Mouse (Mus musculus): ENCODE measurements around the gene Atp1a1. TPM values are rescaled to one million over a fixed set of nuclear protein-coding genes. Genes with fewer than 3 reads are reported as not detected.

Atp1a1 gene
- polyA plus RNA-seq, 1 experiment from 2014 or later, result 162 TPM

DNA sequence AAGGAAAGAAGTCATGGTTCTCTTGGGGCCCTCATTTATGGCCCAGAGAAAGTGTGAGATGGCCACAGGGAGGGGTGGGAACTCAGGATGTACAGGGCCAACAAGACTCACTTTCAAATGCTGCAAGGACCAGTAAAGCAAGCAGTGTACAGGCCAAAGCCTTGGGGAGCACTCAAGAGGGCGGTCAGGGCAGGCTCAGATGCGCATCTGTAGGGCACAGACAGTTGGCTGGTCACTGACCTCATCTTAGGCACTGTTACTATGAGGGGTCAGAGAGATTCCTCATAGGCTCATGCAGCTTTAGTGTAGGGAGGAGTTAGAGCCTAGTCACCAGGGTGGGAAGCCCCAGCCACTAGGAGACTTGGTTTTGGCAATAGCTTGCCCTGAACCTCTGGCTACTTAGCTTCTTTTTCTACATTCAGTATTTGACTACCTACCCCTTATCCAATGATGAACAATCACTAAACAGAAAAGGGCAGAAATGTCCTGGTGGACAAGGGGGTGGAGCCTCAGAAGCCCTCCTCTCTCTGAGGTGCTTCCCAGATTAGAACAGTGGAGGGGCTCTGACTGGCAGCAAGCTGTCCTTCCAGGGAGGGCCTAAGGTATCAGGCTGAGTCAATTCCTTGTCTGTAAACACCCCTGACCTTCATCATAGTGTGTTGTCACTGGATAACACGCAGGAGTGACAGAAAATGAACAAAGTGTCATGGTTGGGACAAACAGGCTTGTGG, 29.9 kb downstream of the Atp1a1 start:
- H3K4me2 ChIP-seq (ENCODE audit: low read depth, low read length), result no peak overlapping the region
- WGBS, result 86% methylated on average over 3 of the region's 3 CpGs
- no peak for ATAC-seq (ENCODE audit: low read depth)
- H3K27ac ChIP-seq (replicated peaks; ENCODE audit: low read depth, low read length), result no peak overlapping the region
- no peak overlapping the region for H3K4me3 ChIP-seq (ENCODE audit: low read depth, low read length)
- no peak for DNase-seq (ENCODE audit: low spot score)
- H3K36me3 ChIP-seq (ENCODE audit: control insufficient read depth, insufficient read depth, low read length), result peaks cover 46% of the 10 kb centered on the region
- H3K4me1 ChIP-seq (ENCODE audit: control insufficient read depth, insufficient read depth, low read length), result peaks cover 17% of the 10 kb centered on the region
- H3K9ac ChIP-seq (ENCODE audit: low read depth, low read length), result no peak overlapping the region
- H3K27me3 ChIP-seq (replicated peaks; ENCODE audit: control insufficient read depth, insufficient read depth, low read length), result no peaks in the 10 kb centered on the region
- H3K9me3 ChIP-seq (ENCODE audit: control insufficient read depth, low read length), result no peaks in the 10 kb centered on the region

DNA sequence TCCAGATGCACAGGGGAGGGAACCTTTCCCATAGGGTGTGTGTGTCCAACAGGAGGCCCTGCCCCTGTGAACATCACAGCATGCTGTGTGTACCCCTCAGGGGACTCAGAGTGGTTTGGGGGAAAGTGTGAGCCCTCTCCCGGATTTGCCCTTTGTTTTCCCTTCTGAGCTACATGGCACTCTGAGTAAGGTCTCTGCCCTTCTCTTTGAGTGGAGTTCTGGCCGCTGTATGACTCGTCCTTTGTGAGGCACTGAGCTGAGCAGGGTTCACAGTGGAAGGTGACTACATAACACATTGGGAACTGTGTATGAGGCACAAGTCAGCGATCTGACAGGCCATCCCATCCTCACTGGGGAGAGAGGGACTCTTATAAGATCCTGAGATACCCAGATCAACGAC, 31.5 kb downstream of the Atp1a1 start:
- peaks cover 17% of the 10 kb centered on the region for H3K4me1 ChIP-seq (ENCODE audit: control insufficient read depth, insufficient read depth, low read length)
- no peak overlapping the region for H3K4me2 ChIP-seq (ENCODE audit: low read depth, low read length)
- WGBS, result 62% methylated on average over 5 of the region's 5 CpGs
- ATAC-seq (ENCODE audit: low read depth), result no peak
- peaks cover 30% of the 10 kb centered on the region for H3K36me3 ChIP-seq (ENCODE audit: control insufficient read depth, insufficient read depth, low read length)
- no peaks in the 10 kb centered on the region for H3K9me3 ChIP-seq (ENCODE audit: control insufficient read depth, low read length)
- H3K9ac ChIP-seq (ENCODE audit: low read depth, low read length), result no peak overlapping the region
- H3K4me3 ChIP-seq (ENCODE audit: low read depth, low read length), result no peak overlapping the region
- peak overlapping the region; percentile 67 for H3K27ac ChIP-seq (replicated peaks; ENCODE audit: low read depth, low read length)
- no peaks in the 10 kb centered on the region for H3K27me3 ChIP-seq (replicated peaks; ENCODE audit: control insufficient read depth, insufficient read depth, low read length)
- no peak for DNase-seq (ENCODE audit: low spot score)

- H3K27me3 ChIP-seq (replicated peaks; ENCODE audit: control insufficient read depth, insufficient read depth, low read length), result no peaks in the 10 kb centered on the region
- H3K9me3 ChIP-seq (ENCODE audit: control insufficient read depth, low read length), result no peaks in the 10 kb centered on the region
- peaks cover 17% of the 10 kb centered on the region for H3K4me1 ChIP-seq (ENCODE audit: control insufficient read depth, insufficient read depth, low read length)
- DNase-seq (ENCODE audit: low spot score) (peak; percentile 92), ATAC-seq (ENCODE audit: low read depth) (peak; percentile 83)
- no peak overlapping the region for H3K4me3 ChIP-seq (ENCODE audit: low read depth, low read length)
- H3K36me3 ChIP-seq (ENCODE audit: control insufficient read depth, insufficient read depth, low read length), result peaks cover 22% of the 10 kb centered on the region
- H3K27ac ChIP-seq (replicated peaks; ENCODE audit: low read depth, low read length), result peak overlapping the region; percentile 67
- no peak overlapping the region for H3K9ac ChIP-seq (ENCODE audit: low read depth, low read length)
- 37% methylated on average over 7 of the region's 7 CpGs for WGBS
- H3K4me2 ChIP-seq (ENCODE audit: low read depth, low read length), result no peak overlapping the region
Measured at GRCm38 (mm10) chr3:101572174-101572626, 32.3 kb downstream of the Atp1a1 start.

DNA sequence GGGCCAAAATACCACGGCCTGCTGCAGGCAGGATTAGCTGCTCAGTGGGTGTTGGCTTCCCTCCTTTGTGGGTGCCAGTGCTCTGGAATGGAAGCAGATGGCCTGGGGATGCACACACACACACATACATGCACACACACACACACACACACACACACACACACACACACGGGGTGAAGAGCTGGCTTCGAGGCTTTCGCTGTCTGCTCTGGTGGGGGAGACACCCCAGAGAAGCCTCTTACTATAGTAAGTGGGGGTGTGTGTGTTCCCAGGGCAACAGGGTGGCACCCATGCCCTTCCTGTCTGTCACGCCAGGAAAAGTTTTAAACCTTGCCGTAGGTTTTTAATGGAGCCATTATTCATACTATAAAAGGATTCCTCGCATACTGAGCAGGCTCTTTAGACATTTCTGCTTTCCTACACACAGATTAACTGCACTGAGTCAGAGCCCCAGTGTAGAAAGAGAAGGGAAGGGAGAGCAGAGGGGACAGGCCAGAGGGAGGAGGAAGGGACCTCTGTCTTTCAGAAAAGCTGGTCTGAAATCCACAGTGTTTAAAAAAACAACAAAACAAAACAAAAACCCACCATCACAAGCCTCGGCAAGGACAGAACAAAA, 32.9 kb downstream of the Atp1a1 start:
- H3K27me3 ChIP-seq (replicated peaks; ENCODE audit: control insufficient read depth, insufficient read depth, low read length), result no peaks in the 10 kb centered on the region
- no peak overlapping the region for H3K4me3 ChIP-seq (ENCODE audit: low read depth, low read length)
- DNase-seq (ENCODE audit: low spot score) (no peak), ATAC-seq (ENCODE audit: low read depth) (no peak; the same call in 1 of the 2 replicates)
- H3K27ac ChIP-seq (replicated peaks; ENCODE audit: low read depth, low read length), result peak overlapping the region; percentile 67
- H3K9me3 ChIP-seq (ENCODE audit: control insufficient read depth, low read length), result no peaks in the 10 kb centered on the region
- no peak overlapping the region for H3K4me2 ChIP-seq (ENCODE audit: low read depth, low read length)
- WGBS, result 52% methylated on average over 8 of the region's 8 CpGs
- H3K36me3 ChIP-seq (ENCODE audit: control insufficient read depth, insufficient read depth, low read length), result peaks cover 16% of the 10 kb centered on the region
- peaks cover 17% of the 10 kb centered on the region for H3K4me1 ChIP-seq (ENCODE audit: control insufficient read depth, insufficient read depth, low read length)
- H3K9ac ChIP-seq (ENCODE audit: low read depth, low read length), result no peak overlapping the region

DNA sequence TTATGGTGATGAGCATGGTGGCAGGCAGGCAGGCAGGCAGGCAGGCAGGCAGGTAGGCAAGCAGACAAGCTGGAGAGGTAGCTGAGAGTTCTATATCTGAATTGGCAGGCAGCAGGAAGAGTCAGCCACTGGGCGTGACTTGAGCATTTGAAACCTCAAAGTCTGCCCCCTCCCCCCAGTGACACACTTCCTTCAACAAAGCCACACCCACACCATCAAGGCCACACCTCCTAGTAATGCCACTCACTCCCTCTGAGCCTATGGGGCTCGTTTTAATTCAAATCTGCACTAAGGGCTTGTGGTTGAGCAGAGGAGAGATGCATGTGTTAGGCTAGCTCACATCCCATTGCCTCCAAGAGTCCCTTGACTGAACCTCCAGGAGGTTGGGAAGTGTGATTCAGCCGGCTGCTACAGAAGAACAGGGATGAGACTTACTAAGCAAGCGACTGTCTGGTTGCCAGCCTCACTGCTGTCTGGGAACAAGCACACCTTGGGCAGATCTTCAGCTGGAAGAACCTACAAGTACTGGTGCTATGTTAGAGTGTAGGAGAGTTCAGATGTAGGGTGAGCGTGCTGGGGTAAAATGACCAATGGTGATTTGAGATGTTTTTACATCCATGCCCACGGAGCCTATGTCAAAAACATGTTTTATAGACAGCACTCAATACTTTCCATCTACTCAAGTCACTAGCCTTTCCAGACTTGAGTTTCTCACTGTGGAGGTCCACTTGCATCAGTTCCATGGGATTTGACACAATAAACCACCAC, 33.6 kb downstream of the Atp1a1 start:
- Histone ChIP-seq H3K9me3 (ENCODE audit: control insufficient read depth, low read length) (no peaks in the 10 kb centered on the region), H3K4me1 (ENCODE audit: control insufficient read depth, insufficient read depth, low read length) (peaks cover 17% of the 10 kb centered on the region), H3K27me3 (replicated peaks; ENCODE audit: control insufficient read depth, insufficient read depth, low read length) (no peaks in the 10 kb centered on the region), H3K4me2 (ENCODE audit: low read depth, low read length) (no peak overlapping the region), H3K9ac (ENCODE audit: low read depth, low read length) (no peak overlapping the region), H3K36me3 (ENCODE audit: control insufficient read depth, insufficient read depth, low read length) (peaks cover 9% of the 10 kb centered on the region), H3K4me3 (ENCODE audit: low read depth, low read length) (no peak overlapping the region), H3K27ac (replicated peaks; ENCODE audit: low read depth, low read length) (0 out of 2 replicates have a peak overlapping the region, but pooled peaks have one; percentile 67)
- peak; percentile 33 for DNase-seq (ENCODE audit: low spot score)
- ATAC-seq (ENCODE audit: low read depth), result no peak
- WGBS, result 84% methylated on average over 6 of the region's 6 CpGs

- H3K9me3 ChIP-seq (ENCODE audit: control insufficient read depth, low read length), result no peaks in the 10 kb centered on the region
- 91% methylated on average over 3 of the region's 3 CpGs for WGBS
- ATAC-seq (ENCODE audit: low read depth), result no peak
- H3K27ac ChIP-seq (replicated peaks; ENCODE audit: low read depth, low read length), result no peak overlapping the region
- H3K9ac ChIP-seq (ENCODE audit: low read depth, low read length), result no peak overlapping the region
- H3K27me3 ChIP-seq (replicated peaks; ENCODE audit: control insufficient read depth, insufficient read depth, low read length), result no peaks in the 10 kb centered on the region
- peaks cover 17% of the 10 kb centered on the region for H3K4me1 ChIP-seq (ENCODE audit: control insufficient read depth, insufficient read depth, low read length)
- no peak for DNase-seq (ENCODE audit: low spot score)
- H3K36me3 ChIP-seq (ENCODE audit: control insufficient read depth, insufficient read depth, low read length), result peaks cover 3% of the 10 kb centered on the region
- no peak overlapping the region for H3K4me3 ChIP-seq (ENCODE audit: low read depth, low read length)
- H3K4me2 ChIP-seq (ENCODE audit: low read depth, low read length), result no peak overlapping the region
Measured at GRCm38 (mm10) chr3:101570246-101570645, 34.2 kb downstream of the Atp1a1 start.

GRCm38 (mm10) chr3:101568627-101569026, 35.9 kb downstream of the Atp1a1 start:
- H3K27ac ChIP-seq (replicated peaks; ENCODE audit: low read depth, low read length), result no peak overlapping the region
- no peak for DNase-seq (ENCODE audit: low spot score)
- no peak overlapping the region for H3K9ac ChIP-seq (ENCODE audit: low read depth, low read length)
- H3K4me2 ChIP-seq (ENCODE audit: low read depth, low read length), result no peak overlapping the region
- H3K4me1 ChIP-seq (ENCODE audit: control insufficient read depth, insufficient read depth, low read length), result peaks cover 17% of the 10 kb centered on the region
- 91% methylated on average over 4 of the region's 4 CpGs for WGBS
- no peak overlapping the region for H3K4me3 ChIP-seq (ENCODE audit: low read depth, low read length)
- no peak for ATAC-seq (ENCODE audit: low read depth)
- H3K27me3 ChIP-seq (replicated peaks; ENCODE audit: control insufficient read depth, insufficient read depth, low read length), result no peaks in the 10 kb centered on the region
- no peaks in the 10 kb centered on the region for H3K9me3 ChIP-seq (ENCODE audit: control insufficient read depth, low read length)
- H3K36me3 ChIP-seq (ENCODE audit: control insufficient read depth, insufficient read depth, low read length), result no peaks in the 10 kb centered on the region

DNA sequence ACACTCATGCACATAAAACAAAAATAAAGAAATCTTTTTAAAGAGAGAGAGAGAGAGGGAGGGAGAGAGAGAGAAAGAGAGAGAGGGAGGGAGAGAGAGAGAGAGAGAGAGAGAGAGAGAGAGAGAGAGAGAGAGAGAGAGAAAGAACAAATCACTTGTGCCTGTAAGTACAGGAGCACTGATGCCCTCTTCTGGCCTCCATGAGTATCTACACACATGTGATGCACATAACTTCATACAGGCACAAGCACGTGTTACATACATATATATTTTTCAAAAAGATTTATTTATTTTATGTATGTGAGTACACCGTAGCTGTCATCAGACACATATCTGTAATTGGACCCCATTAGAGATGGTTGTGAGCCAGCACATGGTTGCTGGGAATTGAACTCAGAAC, 40.5 kb downstream of the Atp1a1 start:
- no peaks in the 10 kb centered on the region for H3K9me3 ChIP-seq (ENCODE audit: control insufficient read depth, low read length)

More for the DNA sequence above, 40.5 kb downstream of the Atp1a1 start:
- no peak overlapping the region for H3K27ac ChIP-seq (replicated peaks; ENCODE audit: low read depth, low read length)
- no peaks in the 10 kb centered on the region for H3K27me3 ChIP-seq (replicated peaks; ENCODE audit: control insufficient read depth, insufficient read depth, low read length)
- no peaks in the 10 kb centered on the region for H3K36me3 ChIP-seq (ENCODE audit: control insufficient read depth, insufficient read depth, low read length)
- no peak overlapping the region for H3K4me2 ChIP-seq (ENCODE audit: low read depth, low read length)
- no peak overlapping the region for H3K9ac ChIP-seq (ENCODE audit: low read depth, low read length)
- H3K4me1 ChIP-seq (ENCODE audit: control insufficient read depth, insufficient read depth, low read length), result peaks cover 5% of the 10 kb centered on the region; the same call in 1 of the 2 replicates
- no peak overlapping the region for H3K4me3 ChIP-seq (ENCODE audit: low read depth, low read length)
- no peak for ATAC-seq (ENCODE audit: low read depth)
- no peak for DNase-seq (ENCODE audit: low spot score)
- WGBS, result 99% methylated on average over 2 of the region's 2 CpGs
